Comparison of ENCODE assay signal across 31 mouse cellular contexts in the genomic region with DNA sequence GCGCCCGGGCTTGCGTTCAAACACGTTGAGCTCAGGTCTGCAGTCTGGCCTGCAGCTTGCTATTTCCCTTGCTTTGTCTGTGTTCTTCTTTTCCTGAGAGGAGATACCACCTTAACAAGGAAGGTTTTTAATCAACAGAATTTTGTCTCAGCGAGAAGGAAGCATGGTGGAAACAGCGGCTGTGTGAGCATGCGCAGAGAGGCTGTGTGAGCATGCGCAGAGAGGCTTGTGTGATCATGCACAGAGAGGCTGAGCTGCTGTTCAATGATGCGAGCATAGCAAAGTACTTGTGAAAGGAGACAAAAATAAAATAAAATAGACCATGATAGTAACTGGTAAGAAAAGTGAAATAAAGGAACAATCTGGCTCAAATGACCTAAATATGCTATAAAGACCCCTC.
"Had no signal": no experiment of that assay in that cellular context is flagged by ENCODE, and none has a peak within 500 bp of the region (broad histone marks: within the 10 kb centered on the region; RNA-seq: fewer than 3 reads in every experiment).

No protein-coding gene starts in this region.

- H3K4me3 ChIP-seq: left cerebral cortex, adult 2 months; limb, embryonic 10.5 days; limb, embryonic 12.5 days; limb, embryonic 13.5 days; limb, embryonic 15.5 days; liver, embryonic 12.5 days; liver, embryonic 13.5 days; liver, embryonic 15.5 days; lung, embryonic 15.5 days; megakaryocyte, embryonic 14.5 days; midbrain, embryonic 10.5 days; midbrain, embryonic 12.5 days; midbrain, embryonic 15.5 days; myocyte had no signal

- H3K9me3 ChIP-seq: limb, embryonic 10.5 days; limb, embryonic 12.5 days; limb, embryonic 13.5 days; limb, embryonic 15.5 days; liver, embryonic 12.5 days; liver, embryonic 15.5 days; lung, embryonic 15.5 days; midbrain, embryonic 10.5 days; midbrain, embryonic 12.5 days; midbrain, embryonic 15.5 days had no signal

- H3K4me2 ChIP-seq: limb, embryonic 12.5 days; limb, embryonic 13.5 days; limb, embryonic 15.5 days; liver, embryonic 11.5 days; liver, embryonic 12.5 days; liver, embryonic 13.5 days; liver, embryonic 15.5 days; lung, embryonic 14.5 days; lung, embryonic 15.5 days; midbrain, embryonic 11.5 days; midbrain, embryonic 12.5 days; midbrain, embryonic 15.5 days had no signal

- H3K27ac ChIP-seq: left cerebral cortex, adult 2 months; limb, embryonic 10.5 days; limb, embryonic 12.5 days; limb, embryonic 13.5 days; limb, embryonic 15.5 days; liver, embryonic 12.5 days; liver, embryonic 13.5 days; liver, embryonic 14.5 days; liver, embryonic 15.5 days; lung, embryonic 15.5 days; macrophage; midbrain, embryonic 10.5 days; midbrain, embryonic 12.5 days; midbrain, embryonic 15.5 days had no signal

- H3K27me3 ChIP-seq: limb, embryonic 12.5 days; limb, embryonic 13.5 days; limb, embryonic 15.5 days; liver, embryonic 12.5 days; liver, embryonic 13.5 days; liver, embryonic 15.5 days; lung, embryonic 15.5 days; megakaryocyte, embryonic 14.5 days; midbrain, embryonic 12.5 days; midbrain, embryonic 15.5 days had no signal

- DNase-seq: left cerebral cortex, postnatal 4 days; liver; liver, embryonic 13.5 days; liver, postnatal 0 days; lung, adult 18-20 months; lung, adult 2 months; lung, embryonic 14.5 days; lung, postnatal 10 days; lung, postnatal 14 days; lung, postnatal 36 days; lung, postnatal 4 days; midbrain, embryonic 14.5 days had no signal

- H3K9ac ChIP-seq: limb, embryonic 12.5 days; limb, embryonic 13.5 days; limb, embryonic 15.5 days; liver, embryonic 12.5 days; liver, embryonic 13.5 days; liver, embryonic 14.5 days; liver, embryonic 15.5 days; liver, postnatal 0 days; lung, embryonic 14.5 days; lung, embryonic 15.5 days; midbrain, embryonic 12.5 days; midbrain, embryonic 15.5 days had no signal

- ATAC-seq: liver, embryonic 12.5 days; liver, postnatal 0 days; lung, postnatal 0 days; midbrain, embryonic 15.5 days; midbrain, embryonic 16.5 days had no signal

- H3K4me1 ChIP-seq: limb, embryonic 10.5 days; limb, embryonic 12.5 days; limb, embryonic 13.5 days; limb, embryonic 15.5 days; liver, embryonic 12.5 days; liver, embryonic 13.5 days; liver, embryonic 15.5 days; lung, embryonic 15.5 days; megakaryocyte, embryonic 14.5 days; midbrain, embryonic 10.5 days; midbrain, embryonic 12.5 days had no signal

- H3K36me3 ChIP-seq: limb, embryonic 10.5 days; limb, embryonic 12.5 days; limb, embryonic 13.5 days; limb, embryonic 15.5 days; liver, embryonic 12.5 days; liver, embryonic 13.5 days; liver, embryonic 15.5 days; lung, embryonic 15.5 days; midbrain, embryonic 10.5 days; midbrain, embryonic 12.5 days; midbrain, embryonic 15.5 days had no signal
